Mouse (Mus musculus) layer of hippocampus, postnatal 25 days (tissue): ENCODE measurements at regions not wholly inside any gene's neighbourhood (a gene's known extent, or its start where the extent isn't known, plus 50 kb on each side); places are given as distances from the start of the nearest gene placed in this dataset.
A peak's percentile ranks its signal among the peaks of the same experiment; 100 is the strongest.

Experiments
- DNase-seq, 2 experiments: peaks; one replicate each; pipeline ENCODE4 v3.0.0; 2022; ENCODE audit warnings: mixed read lengths in 2 of 2, low spot score in 1 of 2; ENCODE audit errors: extremely low spot score in 1 of 2

DNA sequence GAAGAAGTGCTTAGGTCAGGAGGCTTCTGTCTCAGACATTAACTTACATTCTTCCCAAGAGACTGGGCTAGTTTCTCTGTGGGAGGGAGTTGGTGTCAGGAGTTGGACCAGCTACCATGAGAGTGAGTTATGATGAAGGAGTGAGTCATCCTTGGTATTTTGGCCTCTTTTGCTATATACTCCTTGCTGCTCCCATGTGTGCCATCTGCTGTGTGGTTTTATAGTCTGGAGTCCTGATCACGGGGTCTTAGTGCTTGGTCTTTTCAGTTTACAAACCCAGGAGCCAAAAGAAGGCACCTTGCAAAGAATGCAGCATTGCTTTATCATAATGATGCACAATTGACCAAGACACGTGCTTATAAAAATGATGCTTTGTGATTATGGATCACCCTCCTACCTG is 56.6 kb downstream of the Zfp503 start:
- DNase-seq: no peak

DNA sequence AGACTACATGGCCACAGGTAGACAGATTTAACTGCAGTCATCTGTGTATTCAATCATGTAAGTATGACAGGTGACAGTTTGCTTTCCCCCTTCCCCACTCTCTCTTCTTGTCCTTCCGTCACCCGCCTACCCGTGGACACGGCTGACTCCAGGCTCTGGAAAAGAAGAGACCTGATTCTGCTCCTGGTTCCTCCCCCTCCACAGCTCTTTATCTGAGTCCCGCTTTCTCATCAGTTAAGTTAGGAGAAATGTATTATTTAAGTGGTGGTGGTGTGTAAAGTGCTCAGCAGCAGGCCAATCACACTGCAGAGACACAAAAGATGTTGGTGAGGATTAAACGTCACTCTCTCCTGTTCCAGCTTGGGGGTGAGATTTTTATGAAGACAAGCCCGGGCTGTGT is 57.5 kb downstream of the Zfp503 start:
- no peak for DNase-seq

DNA sequence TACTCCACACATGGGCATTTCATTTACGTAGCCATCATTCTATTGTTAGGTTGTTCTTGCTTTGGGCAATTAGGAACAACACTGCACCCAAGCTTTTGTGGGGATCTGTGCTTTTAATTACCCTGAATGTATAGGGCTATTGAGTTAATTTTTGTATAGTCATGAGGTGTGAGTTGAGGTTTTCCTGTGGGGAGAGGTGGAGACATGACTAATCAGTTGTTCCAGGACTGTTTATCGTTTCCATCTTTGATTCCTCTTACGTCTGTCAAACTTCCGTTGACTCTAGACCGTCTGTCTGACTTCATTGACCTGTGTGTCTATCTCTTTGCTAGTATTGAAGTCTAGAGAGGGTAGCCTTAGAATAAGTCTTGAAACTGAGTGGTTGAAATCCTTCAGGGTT is 60.4 kb downstream of the Zfp503 start:
- no peak for DNase-seq

DNA sequence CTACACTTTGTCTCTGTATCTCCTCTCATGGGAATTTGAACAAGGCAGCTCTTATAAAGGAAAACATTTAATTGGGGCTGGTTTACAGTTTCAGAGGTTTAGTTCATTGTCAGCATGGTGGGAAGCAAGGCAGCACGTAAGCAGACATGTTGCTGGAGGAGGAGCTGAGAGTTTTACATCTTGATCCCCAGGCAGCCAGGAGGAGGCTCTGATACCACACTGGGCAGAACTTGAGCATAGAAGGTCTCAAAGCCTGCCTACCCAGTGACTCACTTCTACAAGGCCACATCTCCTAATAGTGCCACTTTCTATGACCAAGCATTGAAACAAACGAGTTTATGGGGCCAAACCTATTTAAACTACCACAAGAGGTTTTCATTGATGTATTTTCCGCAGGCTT is 67.9 kb upstream of the Comtd1 start:
- DNase-seq: no peak

DNA sequence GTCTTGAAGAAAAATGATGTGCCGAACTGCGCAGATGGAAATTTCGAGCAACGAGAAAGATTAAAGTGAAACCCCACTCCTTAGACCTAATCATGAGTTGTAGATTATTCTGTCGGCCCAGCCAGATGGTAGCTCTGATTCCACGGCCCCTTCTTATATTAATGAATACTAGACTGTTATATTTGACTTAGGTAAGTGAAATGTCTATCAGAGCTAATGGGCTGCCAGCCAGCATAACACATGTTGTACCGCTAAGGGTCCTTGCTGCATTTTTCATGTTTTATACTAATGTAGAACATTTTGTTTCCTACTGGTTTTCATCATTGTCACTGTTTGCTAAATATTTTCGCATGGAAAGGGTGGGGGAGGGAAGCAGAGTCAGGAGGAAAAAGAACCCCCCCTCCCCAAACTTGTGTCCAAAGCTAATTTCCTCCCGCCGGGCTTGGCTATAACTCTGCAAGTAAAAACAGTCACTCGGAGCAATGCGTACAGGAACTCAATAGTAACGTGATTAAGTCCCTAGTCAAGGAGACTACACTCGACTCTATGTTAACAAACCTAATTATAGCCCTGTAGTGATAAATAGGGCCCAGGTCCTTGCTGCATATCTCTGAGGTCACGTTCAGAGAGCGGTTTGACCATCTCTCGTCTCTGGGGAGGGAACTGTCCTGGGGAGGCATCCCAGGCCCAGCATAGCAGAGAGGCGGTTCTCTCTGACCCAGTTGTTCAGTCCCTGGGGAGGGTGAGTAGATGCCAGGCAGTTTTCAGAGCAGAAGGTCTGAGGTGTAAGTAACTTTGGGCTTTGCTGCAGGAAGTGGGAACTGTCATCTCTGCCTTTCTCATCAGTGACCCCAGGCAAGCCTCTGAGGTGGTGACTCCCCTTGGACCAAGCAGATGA is 56.0 kb upstream of the Comtd1 start:
- DNase-seq: peak in 1 of 2 experiments; percentile 12

DNA sequence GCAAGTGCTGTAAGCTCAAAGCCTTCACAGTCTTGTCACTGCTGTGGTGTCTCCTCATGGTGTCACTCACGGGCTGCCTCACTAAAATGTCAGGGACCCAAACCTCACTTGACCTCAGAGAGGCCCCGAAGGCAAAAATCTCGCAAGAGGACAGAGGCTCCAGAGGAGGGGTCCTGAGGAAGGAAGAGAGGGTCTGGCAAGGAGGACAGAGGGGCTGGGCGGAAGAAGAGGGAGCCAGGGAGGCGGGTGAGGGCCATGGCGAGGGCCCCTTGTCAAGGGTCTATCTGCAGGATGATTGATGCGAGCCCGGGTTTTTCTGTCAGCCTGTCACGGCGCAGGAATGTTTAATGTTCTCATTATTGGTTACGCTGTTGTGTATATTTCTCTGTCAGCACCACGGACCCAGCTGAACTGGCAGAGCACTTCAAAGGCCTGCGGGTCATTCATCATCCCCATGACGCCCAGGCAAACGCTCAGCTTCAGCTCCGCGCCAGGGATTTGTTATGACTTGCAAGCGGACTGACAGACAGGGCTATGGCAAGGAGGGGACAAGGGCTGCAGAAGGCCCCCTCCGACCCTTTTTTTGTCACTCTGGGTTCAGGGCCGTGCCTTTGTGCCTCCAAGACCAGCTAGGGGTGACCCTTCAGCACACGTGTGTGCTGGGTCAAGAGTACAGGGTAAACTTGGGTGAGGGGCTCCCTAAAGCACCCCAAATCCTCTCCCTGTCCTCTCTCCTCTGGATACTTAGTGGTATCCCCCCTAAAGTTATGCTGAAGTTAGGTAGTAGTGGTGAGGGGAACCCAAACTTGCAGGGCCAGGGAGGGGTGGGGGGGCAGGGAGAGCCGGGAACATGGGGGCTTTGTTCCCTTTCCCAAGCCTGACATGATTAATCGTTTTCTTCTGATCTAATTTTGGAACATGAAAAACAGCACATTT is 55.1 kb upstream of the Comtd1 start:
- no peak for DNase-seq

DNA sequence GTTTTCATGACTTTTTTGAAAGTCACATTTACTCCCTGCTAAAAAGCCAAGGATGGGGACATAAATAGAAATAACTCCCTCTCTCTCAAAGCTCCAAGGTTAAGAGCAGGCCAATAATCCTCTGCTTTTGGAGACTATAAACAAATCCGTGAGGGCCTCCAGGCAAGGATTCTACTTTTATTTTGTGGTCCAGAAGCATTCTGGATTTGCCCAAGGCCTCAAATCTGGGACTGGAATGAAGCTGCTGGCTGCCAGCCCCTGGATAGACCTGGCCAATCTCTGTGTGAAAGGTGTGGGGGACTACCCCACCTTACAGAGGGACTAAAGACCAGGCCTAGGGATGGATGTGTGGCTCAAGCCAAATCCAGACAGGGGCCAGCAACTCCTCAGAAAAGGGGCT is 54.1 kb upstream of the Comtd1 start:
- no peak for DNase-seq

DNA sequence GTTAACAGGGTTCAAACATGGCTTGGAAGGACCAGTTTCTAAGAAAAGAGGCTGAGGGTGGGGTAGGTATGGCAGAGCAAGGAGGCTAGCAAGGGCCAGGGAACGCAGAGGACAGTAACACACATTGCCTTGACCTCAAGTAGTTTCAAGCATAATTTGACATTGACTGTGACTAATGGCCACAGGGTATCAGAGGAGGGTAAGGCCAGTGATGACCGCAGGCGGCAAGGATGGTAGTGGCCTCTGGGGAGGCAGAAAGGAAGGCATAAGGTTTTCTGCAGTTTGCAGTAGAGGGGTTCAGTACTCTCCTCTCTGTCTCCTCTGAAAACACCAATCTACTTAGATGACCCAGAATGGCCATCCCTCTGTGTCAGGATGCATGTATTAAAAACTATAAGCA is 53.7 kb upstream of the Comtd1 start:
- no peak for DNase-seq

DNA sequence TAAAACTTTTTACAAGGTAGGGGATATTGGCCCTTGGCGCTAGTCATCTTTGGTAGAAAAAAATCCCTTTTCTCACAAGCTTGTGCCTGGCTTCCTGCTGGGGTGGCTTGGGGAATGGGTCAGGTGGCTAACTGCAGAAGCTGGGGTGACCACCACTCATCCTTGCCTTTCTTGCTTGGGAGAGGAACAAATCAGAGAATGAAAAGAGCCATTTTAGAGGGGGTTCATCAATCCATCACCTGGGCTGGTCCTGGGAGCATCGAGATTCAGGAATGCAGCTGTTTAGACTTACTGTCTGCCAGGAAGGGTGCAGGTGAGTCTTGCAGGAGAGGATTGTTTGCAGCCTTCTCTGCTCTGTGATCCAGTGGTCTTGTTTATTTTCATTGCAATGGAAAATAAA is 52.2 kb upstream of the Comtd1 start:
- no peak for DNase-seq

DNA sequence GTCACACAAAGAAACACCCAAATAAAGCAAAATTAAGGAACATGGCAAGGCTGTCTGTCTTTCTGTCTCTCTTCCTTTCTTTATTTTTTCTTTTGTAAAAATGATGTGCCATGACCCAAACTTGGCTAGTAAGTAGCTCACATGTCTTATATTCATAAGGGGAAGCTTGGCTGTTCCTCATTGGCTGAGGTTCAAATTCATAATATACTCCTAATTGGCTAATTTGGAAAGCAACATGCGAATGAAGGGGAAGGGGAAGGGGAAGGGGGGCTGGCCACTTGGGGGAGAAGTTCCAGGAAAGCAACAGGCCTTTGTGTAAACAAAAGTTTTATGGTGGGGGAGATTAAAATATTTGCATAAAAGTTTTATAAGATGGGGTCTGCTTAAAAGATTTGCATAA is 51.7 kb upstream of the Comtd1 start:
- no peak for DNase-seq
